Mouse (Mus musculus): ENCODE measurements around the gene Etv5.

DNA sequence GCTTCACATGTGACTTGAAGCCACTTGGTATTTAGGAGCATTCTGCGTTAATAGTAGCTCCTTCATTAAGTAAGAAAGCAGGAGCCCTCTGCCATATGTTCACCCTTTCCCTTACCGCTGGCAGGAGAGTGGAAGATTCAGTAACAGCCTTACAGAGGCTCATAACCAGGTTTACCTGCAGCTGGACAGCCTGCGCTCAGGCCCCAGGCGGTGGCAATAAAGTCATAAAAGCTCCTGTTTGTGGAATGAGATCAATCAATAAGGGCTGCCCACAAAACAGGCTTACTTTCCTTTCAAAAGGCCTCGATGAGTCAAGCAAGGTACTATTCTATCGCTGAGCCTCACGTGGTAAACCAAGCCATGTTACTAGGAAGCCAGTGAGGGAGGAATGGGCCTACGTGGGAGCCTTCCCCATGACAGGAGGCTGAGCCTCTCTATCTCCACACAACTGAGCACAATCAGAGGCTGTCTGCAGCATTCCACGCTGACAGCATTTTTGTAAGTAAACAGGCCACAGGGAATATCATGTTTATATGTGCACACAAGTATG is 49.1 kb downstream of the Etv5 start:
- no peak for TF ChIP-seq GATA1 (IDR thresholded peaks at IDR 0.05; ENCODE audit: borderline replicate concordance, low read length)
- TF ChIP-seq FLI1 (IDR thresholded peaks at IDR 0.05; ENCODE audit: low read length): no peak

Measured in megakaryocyte, embryonic 14.5 days (primary cell).